Mouse (Mus musculus) stomach, embryonic 15.5 days (tissue): ENCODE data around the gene Slc3a1. TPM values are rescaled to one million over a fixed set of nuclear protein-coding genes. Genes with fewer than 3 reads are reported as not detected.

Experiments
- ATAC-seq: fragments of 200-750 bp; cut with Nextera tagmentation; 2 replicates; pipeline ENCODE4 v1.8.0; 2017; ENCODE audit warnings: low read depth, moderate number of reproducible peaks, moderate TSS enrichment; ENCODE audit not compliant: insufficient read depth, low FRiP score
- H3K27ac ChIP-seq: fragments of 300-500 bp; sonication (generic); 2 replicates; pipeline ENCODE4 v1.5.1; 2015; ENCODE audit warnings: mild to moderate bottlenecking, inconsistent platforms
- H3K27me3 ChIP-seq: fragments of 300-500 bp; sonication (generic); replicated peaks from 2 replicates; pipeline ENCODE4 v1.6.1; 2015; ENCODE audit warnings: inconsistent platforms
- H3K36me3 ChIP-seq: fragments of 300-500 bp; sonication (generic); 2 replicates; pipeline ENCODE4 v1.6.1; 2015; ENCODE audit warnings: inconsistent platforms
- H3K4me1 ChIP-seq: fragments of 300-500 bp; sonication (generic); 2 replicates; pipeline ENCODE4 v1.6.1; 2015; ENCODE audit warnings: inconsistent platforms
- H3K4me2 ChIP-seq: fragments of 300-500 bp; sonication (generic); 2 replicates; pipeline ENCODE4 v1.6.1; 2015; ENCODE audit warnings: mild to moderate bottlenecking, inconsistent platforms
- H3K4me3 ChIP-seq: fragments of 300-500 bp; sonication (generic); replicated peaks from 2 replicates; pipeline ENCODE4 v1.5.1; 2015; ENCODE audit warnings: inconsistent platforms
- H3K9ac ChIP-seq: fragments of 300-500 bp; sonication (generic); 2 replicates; pipeline ENCODE4 v1.6.1; 2015; ENCODE audit warnings: inconsistent platforms
- H3K9me3 ChIP-seq: fragments of 300-500 bp; sonication (generic); 2 replicates; pipeline ENCODE4 v1.6.1; 2016; ENCODE audit warnings: inconsistent platforms
- WGBS: fragments of 180-500 bp; shearing (Covaris S2); methylation state at CpG from one replicate; pipeline ENCODE4 v1.1.7; 2015; 5-methylcytosine and 5-hydroxymethylcytosine counted together
- polyA plus RNA-seq: library from polyadenylated mRNA; unstranded; fragments of >200 nt; fragmentation: Nextera tagmentation; extraction: Ambion mirVana; gene quantifications from 2 replicates; pipeline ENCODE4 v1.2.1, GENCODE M21; 2015

Gene Slc3a1
- polyA plus RNA-seq = 5.8 and 6.8 TPM in 2 replicates

GRCm38 (mm10) chr17:85028093-85028739 is at the start of gene Slc3a1:
Gene Slc3a1 (plus strand): TSS chr17:85028376.
- no peak within 1 kb of the TSS for H3K4me2 ChIP-seq
- H3K9ac ChIP-seq = no peak within 1 kb of the TSS
- H3K27ac ChIP-seq = no peak within 1 kb of the TSS
- WGBS = 84% methylated on average over 20 of the region's 20 CpGs
- H3K4me1 ChIP-seq = peaks cover 7% of the 10 kb centered on the region; the same call in 1 of the 2 replicates
- no peaks in the 10 kb centered on the region for H3K36me3 ChIP-seq
- no peaks in the 10 kb centered on the region for H3K9me3 ChIP-seq
- H3K27me3 ChIP-seq = no peaks in the 10 kb centered on the region
- 0 out of 2 replicates have a peak, but pooled peaks have one; percentile 21 for ATAC-seq
- no peak within 1 kb of the TSS for H3K4me3 ChIP-seq

- Histone ChIP-seq H3K4me1 (no peaks in the 10 kb centered on the region), H3K36me3 (0 out of 2 replicates have a peak, but pooled peaks cover 5% of the 10 kb centered on the region), H3K4me2 (no peak overlapping the region), H3K27ac (no peak overlapping the region), H3K9me3 (no peaks in the 10 kb centered on the region), H3K27me3 (no peaks in the 10 kb centered on the region), H3K9ac (no peak overlapping the region), H3K4me3 (no peak overlapping the region)
- WGBS = 89% methylated on average over 1 of the region's 1 CpGs
- no peak for ATAC-seq
These were observed 46.5 kb upstream of the Slc3a1 start for GRCm38 (mm10) chr17:84981721-84982120.

- no peaks in the 10 kb centered on the region for H3K27me3 ChIP-seq
- no peak for ATAC-seq
- no peak overlapping the region for H3K4me3 ChIP-seq
- H3K27ac ChIP-seq = no peak overlapping the region
- no peaks in the 10 kb centered on the region for H3K9me3 ChIP-seq
- 73% methylated on average over 2 of the region's 2 CpGs for WGBS
- no peak overlapping the region for H3K4me2 ChIP-seq
- H3K36me3 ChIP-seq = 0 out of 2 replicates have a peak, but pooled peaks cover 5% of the 10 kb centered on the region
- H3K4me1 ChIP-seq = no peaks in the 10 kb centered on the region
- H3K9ac ChIP-seq = no peak overlapping the region
These were observed 45.4 kb upstream of the Slc3a1 start for GRCm38 (mm10) chr17:84982735-84983134.

DNA sequence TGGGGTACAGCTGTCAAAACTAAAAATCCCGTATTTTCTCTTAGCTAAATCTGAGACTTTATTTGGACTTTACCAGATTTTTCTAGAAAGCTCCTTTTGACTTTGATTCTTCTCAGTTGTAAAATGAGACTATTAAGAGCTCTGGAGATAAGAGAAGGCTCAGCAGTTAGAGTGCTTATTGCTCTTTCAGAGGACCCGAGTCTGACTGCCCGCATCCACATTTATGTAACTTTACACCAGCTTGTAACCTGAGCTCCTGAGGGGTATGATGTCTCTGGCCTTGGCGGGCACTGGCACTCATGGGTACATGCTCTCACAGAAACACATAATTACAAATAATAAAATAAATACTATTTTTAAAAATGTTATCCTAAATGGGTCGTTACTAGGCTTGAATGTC is 41.8 kb upstream of the Slc3a1 start:
- ATAC-seq = no peak
- 52% methylated on average over 5 of the region's 5 CpGs for WGBS
- H3K9ac ChIP-seq = no peak overlapping the region
- no peak overlapping the region for H3K27ac ChIP-seq
- no peaks in the 10 kb centered on the region for H3K4me1 ChIP-seq
- no peak overlapping the region for H3K4me3 ChIP-seq
- H3K9me3 ChIP-seq = no peaks in the 10 kb centered on the region
- no peak overlapping the region for H3K4me2 ChIP-seq
- no peaks in the 10 kb centered on the region for H3K36me3 ChIP-seq
- H3K27me3 ChIP-seq = no peaks in the 10 kb centered on the region

- no peaks in the 10 kb centered on the region for H3K9me3 ChIP-seq
- no peaks in the 10 kb centered on the region for H3K27me3 ChIP-seq
- H3K36me3 ChIP-seq = no peaks in the 10 kb centered on the region
- H3K4me3 ChIP-seq = no peak overlapping the region
- no peak overlapping the region for H3K4me2 ChIP-seq
- 76% methylated on average over 3 of the region's 3 CpGs for WGBS
- H3K4me1 ChIP-seq = no peaks in the 10 kb centered on the region
- no peak overlapping the region for H3K9ac ChIP-seq
- H3K27ac ChIP-seq = no peak overlapping the region
- no peak for ATAC-seq
These were observed 40.3 kb upstream of the Slc3a1 start for GRCm38 (mm10) chr17:84987834-84988410.

GRCm38 (mm10) chr17:84988514-84988913 is 39.7 kb upstream of the Slc3a1 start:
- H3K36me3 ChIP-seq = no peaks in the 10 kb centered on the region
- ATAC-seq = no peak
- no peak overlapping the region for H3K9ac ChIP-seq
- H3K4me2 ChIP-seq = no peak overlapping the region
- H3K27ac ChIP-seq = no peak overlapping the region
- H3K4me3 ChIP-seq = no peak overlapping the region
- no peaks in the 10 kb centered on the region for H3K9me3 ChIP-seq
- H3K4me1 ChIP-seq = no peaks in the 10 kb centered on the region
- H3K27me3 ChIP-seq = no peaks in the 10 kb centered on the region

- ATAC-seq = no peak
- H3K9me3 ChIP-seq = no peaks in the 10 kb centered on the region
These were observed 32.3 kb upstream of the Slc3a1 start for GRCm38 (mm10) chr17:84995844-84996243.

GRCm38 (mm10) chr17:84997639-84998038 is 30.5 kb upstream of the Slc3a1 start:
- no peaks in the 10 kb centered on the region for H3K4me1 ChIP-seq
- 85% methylated on average over 1 of the region's 1 CpGs for WGBS

More at GRCm38 (mm10) chr17:84995844-84996243, 32.3 kb upstream of the Slc3a1 start:
- no peaks in the 10 kb centered on the region for H3K4me1 ChIP-seq
- no peak overlapping the region for H3K27ac ChIP-seq
- 74% methylated on average over 6 of the region's 6 CpGs for WGBS
- H3K4me3 ChIP-seq = no peak overlapping the region
- no peaks in the 10 kb centered on the region for H3K27me3 ChIP-seq
- no peak overlapping the region for H3K4me2 ChIP-seq
- H3K9ac ChIP-seq = no peak overlapping the region
- no peaks in the 10 kb centered on the region for H3K36me3 ChIP-seq

DNA sequence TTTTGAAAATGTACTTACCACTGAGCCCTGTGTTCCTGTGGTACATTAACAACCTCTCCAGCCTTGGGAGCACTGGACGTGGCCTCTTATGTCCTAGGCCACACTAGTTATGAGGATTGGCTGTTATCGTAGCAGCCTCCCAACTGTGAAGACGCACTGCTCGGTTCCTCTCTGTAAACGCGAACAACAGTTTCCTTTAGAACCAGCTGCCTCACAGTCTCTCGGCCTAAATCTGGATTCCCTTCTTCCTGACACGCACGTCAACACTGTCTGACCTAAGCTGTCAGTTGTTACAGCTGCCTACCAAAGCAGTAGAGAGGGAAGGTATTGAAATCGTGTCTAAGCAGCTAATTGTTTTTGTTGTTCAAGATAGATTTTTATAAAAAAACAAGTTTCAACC is 28.5 kb upstream of the Slc3a1 start:
- Histone ChIP-seq H3K36me3 (no peaks in the 10 kb centered on the region), H3K27ac (no peak overlapping the region), H3K4me1 (no peaks in the 10 kb centered on the region), H3K4me3 (no peak overlapping the region), H3K9me3 (no peaks in the 10 kb centered on the region), H3K4me2 (no peak overlapping the region), H3K27me3 (no peaks in the 10 kb centered on the region), H3K9ac (no peak overlapping the region)
- ATAC-seq = no peak
- WGBS = 75% methylated on average over 10 of the region's 10 CpGs

More at GRCm38 (mm10) chr17:84997639-84998038, 30.5 kb upstream of the Slc3a1 start:
- Histone ChIP-seq H3K27ac (no peak overlapping the region), H3K4me2 (no peak overlapping the region), H3K27me3 (no peaks in the 10 kb centered on the region), H3K9ac (no peak overlapping the region), H3K9me3 (no peaks in the 10 kb centered on the region), H3K36me3 (no peaks in the 10 kb centered on the region), H3K4me3 (no peak overlapping the region)
- ATAC-seq = no peak

GRCm38 (mm10) chr17:85013485-85013884 is 14.7 kb upstream of the Slc3a1 start:
- ATAC-seq = no peak
- H3K9ac ChIP-seq = no peak overlapping the region
- no peaks in the 10 kb centered on the region for H3K27me3 ChIP-seq
- no peak overlapping the region for H3K4me2 ChIP-seq
- no peak overlapping the region for H3K27ac ChIP-seq
- WGBS = 83% methylated on average over 6 of the region's 6 CpGs
- H3K9me3 ChIP-seq = no peaks in the 10 kb centered on the region
- no peaks in the 10 kb centered on the region for H3K4me1 ChIP-seq
- H3K4me3 ChIP-seq = no peak overlapping the region
- H3K36me3 ChIP-seq = no peaks in the 10 kb centered on the region

DNA sequence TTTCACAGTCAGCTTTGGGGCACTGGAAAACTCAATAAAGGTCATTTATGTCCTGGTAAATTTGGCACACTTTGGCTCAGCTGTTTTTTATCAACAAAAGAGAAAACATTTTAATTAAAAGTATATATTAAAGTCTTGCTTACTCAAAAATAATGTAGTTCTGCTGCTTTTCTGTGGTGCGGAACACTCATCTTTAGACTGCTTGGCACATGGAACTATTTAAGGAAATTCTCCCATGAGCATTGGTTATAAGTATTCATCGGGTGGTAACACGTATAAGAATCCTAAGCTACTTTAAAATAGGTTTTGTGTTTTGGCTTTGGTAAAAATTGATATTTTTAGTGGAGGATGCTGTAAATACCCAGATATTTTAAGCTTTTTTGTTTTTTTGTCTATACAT is 13.5 kb upstream of the Slc3a1 start:
- no peaks in the 10 kb centered on the region for H3K27me3 ChIP-seq
- H3K27ac ChIP-seq = no peak overlapping the region
- ATAC-seq = no peak
- H3K9ac ChIP-seq = no peak overlapping the region
- WGBS = 98% methylated on average over 3 of the region's 3 CpGs
- H3K9me3 ChIP-seq = no peaks in the 10 kb centered on the region
- no peak overlapping the region for H3K4me3 ChIP-seq
- no peaks in the 10 kb centered on the region for H3K4me1 ChIP-seq
- no peak overlapping the region for H3K4me2 ChIP-seq
- no peaks in the 10 kb centered on the region for H3K36me3 ChIP-seq

DNA sequence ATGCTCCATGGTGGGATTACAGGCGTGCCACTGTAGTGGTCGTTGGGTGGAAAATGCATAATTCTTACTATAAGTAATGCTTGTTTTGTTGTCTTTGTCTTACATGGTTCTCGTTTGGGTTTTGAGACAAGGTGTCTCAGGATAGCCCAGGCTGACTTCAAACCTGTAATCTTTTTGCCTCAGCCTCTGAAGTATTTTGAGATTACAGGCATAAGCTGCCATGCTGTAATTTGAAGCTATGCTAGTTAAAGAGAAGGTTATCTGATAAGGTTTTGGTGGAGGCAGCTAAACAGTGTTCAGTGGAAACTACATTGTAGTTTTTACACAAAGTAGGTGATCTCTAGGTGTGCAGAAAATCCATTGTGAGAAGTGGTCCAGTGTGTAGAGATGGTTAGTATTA is 9.8 kb upstream of the Slc3a1 start:
- Histone ChIP-seq H3K36me3 (no peaks in the 10 kb centered on the region), H3K4me3 (no peak overlapping the region), H3K9me3 (no peaks in the 10 kb centered on the region), H3K27me3 (no peaks in the 10 kb centered on the region), H3K4me2 (no peak overlapping the region), H3K9ac (no peak overlapping the region), H3K27ac (no peak overlapping the region), H3K4me1 (no peaks in the 10 kb centered on the region)
- ATAC-seq = no peak
- WGBS = 90% methylated on average over 3 of the region's 3 CpGs
